Mouse (Mus musculus) kidney, adult 18-20 months (tissue): Measurements from ENCODE around the gene Taf10.
"Not testable (repeated sequence)": the region's sequence is repeated elsewhere in the genome, so short reads cannot be mapped to it uniquely, and the experiment has no call there.

Source experiments
- DNase-seq: peaks from one replicate; pipeline ENCODE4 v3.0.0; 2021

Gene Taf10

DNA sequence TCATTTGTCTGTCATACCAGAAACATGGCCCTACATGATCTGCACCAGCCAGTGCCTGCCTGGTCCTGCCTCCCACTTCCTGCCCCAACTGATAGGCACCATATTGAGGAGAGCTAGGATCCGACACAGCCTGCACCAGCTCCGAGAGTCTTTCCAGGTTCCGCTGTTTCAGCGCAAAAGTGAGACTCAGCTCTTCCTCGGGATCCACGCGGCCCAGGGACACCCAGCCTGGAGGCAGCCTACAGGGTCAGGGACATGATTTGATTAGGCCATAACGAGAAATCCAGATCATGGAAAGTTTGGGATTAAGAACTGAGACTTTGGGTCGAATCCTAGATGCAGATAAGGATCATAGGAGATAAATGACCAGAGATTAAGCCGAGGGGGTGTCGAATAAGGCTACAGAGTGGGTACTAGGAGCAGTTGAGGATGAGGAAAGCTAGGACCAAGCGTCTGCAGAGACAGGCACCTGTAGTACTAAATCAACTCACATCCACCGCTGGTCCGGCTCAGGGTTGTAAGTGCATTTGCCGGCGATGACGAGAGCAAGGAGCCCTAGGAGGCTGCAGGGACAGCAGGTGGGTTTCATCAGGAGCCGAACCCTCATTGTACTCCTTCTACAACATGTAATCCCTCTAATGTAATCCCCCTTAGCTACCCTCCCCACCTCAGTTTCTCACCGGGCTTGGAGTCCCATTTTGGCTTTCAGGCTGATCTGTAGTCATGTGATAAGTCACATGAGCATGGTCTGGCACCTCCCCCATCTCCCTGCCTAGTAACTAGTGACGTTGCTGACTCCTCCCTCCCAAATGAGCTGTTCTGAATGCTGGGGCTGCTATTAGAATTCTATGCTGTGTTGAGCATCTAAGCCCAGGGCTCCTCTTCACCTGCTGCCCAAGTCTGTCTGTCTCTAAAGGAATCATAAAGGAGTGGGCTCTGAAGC lies 7.6 kb upstream of the Taf10 start, which contains the start of gene Tpp1:
Tpp1 (minus strand) TSS at position 745 of the 943 bp plus-strand sequence.
- DNase-seq = peak; percentile 93

- DNase-seq = no peak
Observed at GRCm38 (mm10) chr7:105747776-105748175, 3.6 kb upstream of the Taf10 start.

DNA sequence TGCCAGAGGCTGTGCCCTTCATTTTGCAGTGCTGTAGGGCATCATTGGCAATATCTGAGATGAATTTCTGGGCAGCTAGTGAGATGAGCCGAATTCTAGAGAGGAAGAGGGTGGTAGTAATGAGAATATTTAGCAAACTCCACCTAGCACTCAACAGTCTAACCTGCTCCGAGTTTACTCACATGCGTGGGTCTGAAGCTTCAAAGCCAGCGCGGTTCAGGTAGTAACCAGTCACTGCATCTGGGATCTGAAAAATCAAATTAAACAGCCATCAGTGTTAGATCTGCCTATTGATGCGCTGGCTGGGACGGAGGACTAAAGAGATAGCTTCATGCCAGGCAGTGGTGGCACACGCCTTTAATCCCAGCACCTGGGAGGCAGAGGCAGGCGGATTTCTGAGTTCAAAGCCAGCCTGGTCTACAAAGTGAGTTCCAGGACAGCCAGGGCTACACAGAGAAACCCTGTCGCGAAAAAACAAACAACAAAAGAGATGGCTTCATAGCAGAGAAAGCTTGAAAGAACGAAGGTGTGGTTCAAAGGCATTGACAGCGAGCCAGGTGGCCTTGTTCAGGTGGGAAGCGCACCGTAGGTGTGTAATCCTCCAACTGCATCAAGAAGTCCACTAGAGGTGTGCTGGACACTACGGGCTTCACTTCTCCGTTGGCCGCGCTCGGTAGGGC lies 775 bp downstream of the Taf10 start:
- not testable (repeated sequence) for DNase-seq

GRCm38 (mm10) chr7:105742539-105743215 lies 1.5 kb downstream of the Taf10 start:
- not testable (repeated sequence) for DNase-seq

DNA sequence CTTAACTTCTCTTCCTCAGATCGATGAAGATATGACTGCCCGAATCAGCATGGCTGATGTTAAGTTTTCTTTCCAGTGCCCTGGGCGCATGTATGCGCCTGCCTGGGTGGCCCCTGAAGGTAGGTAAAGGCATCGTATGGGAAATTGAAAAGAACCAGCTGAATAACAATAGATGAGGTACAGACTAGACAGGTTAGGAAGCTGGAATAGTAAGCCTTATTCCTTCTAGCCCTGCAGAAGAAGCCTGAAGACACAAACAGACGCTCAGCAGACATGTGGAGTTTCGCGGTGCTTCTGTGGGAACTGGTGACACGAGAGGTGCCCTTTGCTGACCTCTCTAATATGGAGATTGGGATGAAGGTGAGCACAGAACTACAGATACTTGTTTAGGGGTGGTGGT lies 2.2 kb downstream of the Taf10 start:
- DNase-seq = no peak

GRCm38 (mm10) chr7:105740851-105741250 lies 3.3 kb downstream of the Taf10 start:
- DNase-seq = no peak

- DNase-seq = no peak
Observed at GRCm38 (mm10) chr7:105740089-105740795, 3.9 kb downstream of the Taf10 start.

GRCm38 (mm10) chr7:105738948-105739347 lies 5.2 kb downstream of the Taf10 start:
- peak; percentile 55 for DNase-seq

DNA sequence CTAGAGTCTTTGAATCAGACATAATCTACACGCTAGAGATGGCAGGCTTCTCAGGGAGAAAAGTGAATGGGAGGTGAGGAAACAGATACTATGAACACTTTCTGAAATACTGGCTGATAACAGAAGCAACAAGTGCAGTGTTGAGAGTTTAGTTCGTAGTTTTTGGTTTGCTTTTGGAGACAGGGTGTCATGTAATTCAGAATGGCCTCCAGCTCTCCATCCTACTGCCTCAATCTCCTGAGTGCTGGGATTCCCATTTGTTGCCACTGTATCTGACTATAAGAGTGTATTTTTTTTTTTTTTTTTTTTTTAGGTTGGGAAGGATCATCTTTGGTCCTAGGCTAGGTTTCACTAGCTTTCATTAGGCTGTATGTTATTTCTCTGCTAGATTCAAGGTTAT lies 5.9 kb downstream of the Taf10 start:
- DNase-seq = no peak

DNA sequence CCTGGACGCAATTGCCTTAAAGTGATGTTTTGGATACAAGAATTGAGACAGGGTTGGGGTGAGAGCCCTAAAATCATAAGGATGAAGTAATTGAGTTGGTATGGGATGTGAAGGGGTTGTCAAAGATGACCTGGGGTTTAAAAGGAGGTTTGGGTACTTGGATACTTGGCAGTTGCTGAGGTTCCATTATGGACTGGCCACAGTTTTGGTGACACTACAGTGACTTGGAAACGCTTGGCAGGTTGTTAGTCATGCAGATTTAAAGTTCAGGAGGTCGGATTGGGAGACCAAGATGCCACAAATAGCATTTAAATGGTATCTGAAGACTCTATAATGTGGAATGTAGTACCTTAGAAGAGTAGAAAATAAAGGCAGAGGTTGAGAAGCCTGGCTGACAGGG lies 6.5 kb downstream of the Taf10 start:
- no peak for DNase-seq

DNA sequence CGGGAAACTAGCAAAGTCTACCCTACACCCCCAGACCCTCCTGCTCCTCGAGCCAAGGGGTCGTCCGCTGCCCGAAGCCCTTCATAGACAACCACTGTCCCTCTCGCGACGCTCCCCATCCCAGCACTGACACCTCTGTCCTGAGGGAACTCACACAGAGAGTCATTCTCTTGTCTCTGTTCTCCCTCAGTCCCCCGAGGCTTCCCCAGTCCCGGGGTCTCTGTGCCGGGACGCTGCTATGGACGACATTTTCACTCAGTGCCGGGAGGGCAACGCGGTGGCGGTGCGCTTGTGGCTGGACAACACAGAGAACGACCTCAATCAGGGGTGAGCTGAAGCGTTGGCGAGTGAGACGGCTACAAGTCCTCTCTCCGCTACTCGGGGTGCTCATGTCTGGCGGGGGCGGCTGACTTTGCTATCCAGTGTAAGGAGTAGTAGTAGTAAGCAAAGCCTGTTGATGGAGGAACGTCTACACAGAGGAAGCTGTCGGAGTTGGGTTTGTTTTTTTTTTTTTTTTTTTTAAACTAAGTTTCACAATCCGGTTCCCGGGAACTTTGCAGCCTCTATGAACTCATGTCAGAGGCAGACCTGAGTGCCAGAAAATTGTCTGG lies 7.1 kb downstream of the Taf10 start, which contains the start of gene Rrp8:
Rrp8 (minus strand) TSS at position 475 of the 611 bp plus-strand sequence.
- peak; percentile 68 for DNase-seq

- peak; percentile 93 for DNase-seq
Observed at GRCm38 (mm10) chr7:105736264-105736901, 7.8 kb downstream of the Taf10 start, which contains the start of gene Ilk. TSS of gene Ilk (plus strand) at chr7:105736592.

- DNase-seq = not testable (repeated sequence)
Observed at GRCm38 (mm10) chr7:105735464-105735863, 8.7 kb downstream of the Taf10 start.

DNA sequence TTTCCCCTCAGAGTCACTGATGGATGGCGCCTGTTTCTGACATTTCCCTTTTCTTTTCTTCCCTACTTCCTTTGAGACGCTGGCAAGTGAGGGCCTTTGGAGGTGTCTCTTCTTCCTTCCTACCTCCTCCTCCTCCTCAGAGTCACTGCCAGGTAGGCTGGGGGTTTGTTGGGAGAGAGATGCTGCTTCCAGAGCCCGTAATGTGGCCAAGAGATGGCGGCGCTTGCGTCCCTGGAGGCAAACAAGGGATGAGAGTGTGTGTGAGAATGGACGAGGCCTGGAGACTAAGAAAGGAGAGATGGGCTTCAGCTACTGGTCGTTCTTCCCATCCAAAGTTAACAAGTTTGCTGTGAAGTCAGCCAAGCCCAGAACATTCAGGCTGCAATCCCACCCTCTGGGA lies 9.3 kb downstream of the Taf10 start:
- no peak for DNase-seq

DNA sequence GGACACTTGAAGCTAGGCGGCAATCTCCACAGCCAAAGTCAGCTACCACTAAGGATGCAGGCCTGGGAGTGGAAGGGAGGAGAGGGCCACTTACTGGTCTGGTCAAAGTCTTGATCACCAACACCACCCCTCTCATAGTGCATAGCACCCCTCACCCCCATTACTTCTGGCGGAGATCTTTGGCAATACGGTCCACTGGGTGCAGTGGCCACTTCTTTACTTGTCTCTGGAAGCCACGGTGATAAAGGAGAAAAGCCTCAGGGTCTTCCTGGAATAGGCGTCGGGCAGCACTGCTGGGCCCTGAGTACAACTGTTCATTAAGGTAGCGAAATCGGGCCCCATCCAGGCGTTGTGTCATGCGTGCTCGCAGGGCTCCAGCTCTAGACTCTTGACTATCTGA lies 10.3 kb downstream of the Taf10 start:
- no peak for DNase-seq

DNA sequence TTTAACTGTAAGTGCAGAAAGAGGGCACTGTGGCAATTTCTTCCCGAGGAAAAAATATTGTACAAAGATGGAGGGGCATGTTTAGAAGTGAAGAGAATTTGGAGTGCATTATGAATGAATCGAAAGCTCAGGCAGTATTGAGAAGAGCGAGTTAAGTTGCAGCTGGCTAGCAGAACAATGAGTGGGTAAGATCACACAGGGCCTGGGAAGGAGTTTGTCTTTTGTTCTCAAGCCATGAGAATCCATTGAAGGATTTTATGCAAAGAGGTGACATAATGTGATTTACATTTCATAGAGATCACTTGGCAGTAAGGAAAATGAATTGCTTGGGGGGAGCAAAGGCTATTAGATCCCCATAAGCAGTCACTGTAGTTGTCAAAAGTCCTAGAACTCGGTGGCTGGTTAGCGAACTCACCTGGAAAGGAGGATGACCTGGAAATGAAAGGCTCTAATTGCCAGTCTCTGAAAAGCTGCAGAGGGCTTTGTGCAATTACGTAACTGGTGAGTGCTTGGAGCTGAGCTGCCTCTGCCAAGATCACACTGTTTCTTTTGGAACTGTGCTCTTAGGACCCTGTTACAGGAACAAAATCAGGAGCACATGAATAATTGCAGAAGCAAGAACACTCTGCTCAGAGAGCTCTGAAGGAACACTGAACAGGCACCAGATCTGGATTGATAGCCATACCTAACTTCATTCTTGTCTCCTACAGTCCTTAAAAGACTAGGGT lies 15.3 kb downstream of the Taf10 start:
- no peak for DNase-seq

DNA sequence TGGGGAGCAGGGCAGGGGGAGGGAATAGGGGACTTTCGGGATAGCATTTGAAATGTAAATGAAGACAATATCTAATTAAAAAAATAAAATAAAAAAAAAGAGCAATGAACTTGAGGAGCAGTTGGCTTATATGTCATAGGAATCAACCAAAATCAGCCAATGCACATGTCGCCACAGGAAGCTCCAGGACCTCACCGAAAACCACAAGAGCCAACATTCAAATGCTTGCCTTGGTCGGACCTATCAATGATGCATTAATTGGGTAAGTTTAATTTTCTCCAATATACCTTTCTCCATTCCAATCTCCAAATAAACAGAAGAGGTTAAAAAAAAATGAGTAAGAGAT lies 17.2 kb downstream of the Taf10 start:
- DNase-seq = no peak

DNA sequence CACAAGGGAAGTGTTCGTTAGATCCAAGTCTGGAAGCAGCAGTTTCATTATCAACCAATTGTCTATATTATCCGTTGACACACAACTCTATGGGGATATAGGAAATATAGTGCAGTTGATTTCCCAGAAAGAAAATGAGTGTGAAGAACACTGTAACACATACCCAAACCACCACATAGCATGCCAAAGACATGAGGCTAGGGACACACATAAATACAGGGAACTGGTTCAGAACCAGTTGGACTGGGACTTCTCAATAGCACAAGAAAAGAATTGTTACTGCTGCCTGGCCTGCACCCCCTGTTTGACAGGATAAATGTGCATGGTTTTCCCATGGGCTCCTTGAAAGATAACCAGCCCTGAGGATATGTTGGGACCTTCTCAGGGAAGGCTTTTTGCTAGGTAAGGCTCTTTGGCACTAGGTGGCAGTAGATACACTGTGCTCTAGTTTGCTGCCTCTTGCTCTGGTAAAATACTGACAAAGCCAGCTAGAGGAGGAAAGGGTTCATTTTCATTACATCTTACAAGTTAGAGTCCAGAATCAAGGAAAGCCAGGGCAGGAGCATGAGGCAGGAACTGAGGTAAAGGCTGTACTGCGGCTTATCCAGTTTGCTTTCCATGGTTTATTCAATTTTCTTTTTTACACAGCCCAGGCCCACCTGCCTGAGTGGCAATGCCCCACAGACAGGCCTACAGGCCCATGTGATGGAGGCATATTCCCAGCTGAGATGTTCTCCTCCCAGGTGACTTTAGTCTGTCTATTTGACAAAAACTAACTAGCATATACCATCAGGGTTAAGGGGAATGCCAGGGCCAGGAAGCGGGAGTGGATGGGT lies 17.8 kb downstream of the Taf10 start:
- DNase-seq = peak; percentile 46

GRCm38 (mm10) chr7:105721916-105722315 lies 22.2 kb downstream of the Taf10 start:
- DNase-seq = no peak

DNA sequence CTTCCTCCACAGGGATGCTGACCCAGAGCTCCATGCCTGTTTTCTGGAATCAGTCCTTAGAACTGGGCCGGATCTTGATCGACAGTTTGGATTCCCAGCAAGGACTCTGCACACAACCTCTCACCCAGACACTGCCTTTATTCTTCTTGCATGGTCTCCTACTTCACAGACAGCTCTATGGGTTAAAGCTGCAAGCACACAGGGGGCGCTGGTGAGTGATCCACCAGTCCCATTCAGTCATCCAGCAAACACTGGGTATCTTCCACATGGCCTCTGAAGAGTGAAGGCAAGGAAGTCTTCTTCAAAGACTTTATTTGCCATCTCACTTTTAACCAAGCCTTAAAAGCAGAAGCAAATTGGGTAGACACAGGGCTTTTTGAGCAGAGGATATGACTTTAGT lies 28.8 kb downstream of the Taf10 start:
- DNase-seq = no peak
